Mouse (Mus musculus) spleen, embryonic (tissue): ENCODE measurements around the gene Abat.

Source experiments
- CTCF ChIA-PET: fragments of 350-600 bp; sonication (Branson Sonifier 250); formaldehyde crosslinking; loops from one replicate; lab custom pipeline; 2022; lab: Charles Lee

Gene Abat

DNA sequence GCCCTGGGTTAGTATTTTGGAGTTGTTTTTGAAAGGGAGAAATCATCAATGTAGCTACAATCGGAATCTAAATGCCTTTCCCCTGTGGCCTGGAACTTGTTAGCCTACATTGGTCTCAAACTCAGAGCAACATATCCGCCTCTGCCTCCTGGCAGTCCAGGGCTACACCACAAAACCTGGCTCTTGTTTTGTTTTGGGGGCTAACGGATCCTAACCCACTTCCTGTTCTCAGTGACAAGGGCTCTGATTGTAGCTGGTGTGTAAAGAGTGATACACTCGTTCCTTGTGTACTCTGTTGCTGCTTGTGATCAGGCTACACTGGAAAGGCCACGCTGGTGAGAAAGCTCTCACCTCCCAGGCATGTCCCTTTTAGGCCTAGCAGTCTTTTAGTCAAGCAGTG lies 118.2 kb downstream of the Abat start:
- CTCF ChIA-PET: no interaction called here

DNA sequence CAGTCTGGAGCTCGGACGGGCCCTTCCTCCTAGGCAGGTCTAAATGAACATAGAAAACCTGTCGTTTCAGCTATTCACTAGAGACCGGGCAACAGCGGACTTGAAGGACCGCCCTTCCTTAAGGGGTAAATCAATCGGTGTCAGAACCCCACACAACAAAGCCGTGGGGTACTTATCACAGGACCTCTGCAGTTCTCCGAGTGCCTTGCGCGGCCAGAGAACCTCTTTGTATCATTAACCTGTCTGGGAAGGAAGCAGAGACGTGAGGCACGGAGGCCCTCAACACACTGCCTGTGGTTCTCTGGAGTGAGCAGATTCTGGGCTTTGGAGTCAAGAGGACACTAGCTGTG lies 123.6 kb downstream of the Abat start:
- CTCF ChIA-PET: no interaction called here

DNA sequence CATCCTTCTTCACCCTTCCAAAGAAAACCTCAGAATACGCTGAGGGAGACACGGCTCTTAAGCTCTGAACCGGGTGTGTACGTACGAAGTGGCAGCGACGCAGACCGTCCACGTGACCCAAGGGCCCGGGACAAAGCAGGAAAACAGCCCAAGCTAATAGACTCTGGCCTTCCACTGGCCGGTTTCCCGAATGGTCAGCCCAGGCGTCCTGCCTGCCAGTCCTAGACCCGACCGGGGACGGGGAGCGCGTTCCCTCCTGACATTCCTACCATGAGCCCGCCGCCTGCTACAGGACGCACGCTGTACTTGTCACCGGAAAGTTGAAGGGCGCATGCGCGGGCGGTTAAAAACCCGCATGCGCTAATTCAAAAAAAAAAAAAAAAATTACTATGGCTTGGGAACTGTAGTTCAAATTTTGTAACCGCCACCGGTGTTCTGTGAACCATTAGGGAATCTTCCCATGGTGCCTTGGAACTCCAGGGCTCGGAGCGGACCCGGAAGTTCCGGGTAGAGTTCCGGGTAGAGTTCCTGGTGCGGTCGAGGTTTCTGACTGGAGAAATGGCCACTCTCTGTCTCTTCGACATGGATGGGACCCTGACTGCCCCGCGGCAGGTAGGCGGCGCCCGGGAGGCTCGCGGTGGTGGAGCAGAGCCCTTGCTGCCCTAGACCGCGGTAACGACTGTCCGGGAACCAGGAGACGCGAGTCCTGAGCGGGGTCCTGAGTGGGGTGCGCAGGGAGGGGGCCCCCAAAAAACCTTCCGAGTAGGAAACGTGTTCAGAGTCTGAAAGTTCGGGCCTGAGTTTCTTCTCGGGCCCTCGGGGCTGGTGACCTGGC lies 124.2 kb downstream of the Abat start, which contains the start of the genes Pmm2 and Tmem186:
Gene Pmm2 (plus strand): TSS at position 458 of the 835 bp plus-strand sequence.
Gene Tmem186 (minus strand): TSS at position 496 of the 835 bp plus-strand sequence.
- CTCF ChIA-PET: no interaction called here

DNA sequence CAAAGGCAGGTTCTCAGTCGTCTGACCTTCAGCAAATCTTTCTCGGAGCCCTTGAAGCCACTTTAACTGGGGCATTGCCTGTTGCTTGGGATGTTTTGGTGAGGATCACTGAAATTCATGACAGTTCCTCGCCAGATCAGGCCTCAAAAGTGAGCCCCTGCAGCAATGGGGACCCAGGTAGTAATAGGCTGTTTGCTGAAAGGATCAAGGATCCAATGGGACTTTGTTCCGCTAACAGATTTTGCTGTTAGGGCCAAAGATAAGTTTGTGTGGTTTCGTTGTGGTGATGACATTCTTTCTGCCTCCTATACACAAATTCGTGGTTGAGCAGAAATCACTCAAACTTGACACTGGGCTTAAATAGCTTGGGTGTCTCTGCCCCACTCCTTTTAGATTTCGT lies 124.9 kb downstream of the Abat start:
- CTCF ChIA-PET: no interaction called here

DNA sequence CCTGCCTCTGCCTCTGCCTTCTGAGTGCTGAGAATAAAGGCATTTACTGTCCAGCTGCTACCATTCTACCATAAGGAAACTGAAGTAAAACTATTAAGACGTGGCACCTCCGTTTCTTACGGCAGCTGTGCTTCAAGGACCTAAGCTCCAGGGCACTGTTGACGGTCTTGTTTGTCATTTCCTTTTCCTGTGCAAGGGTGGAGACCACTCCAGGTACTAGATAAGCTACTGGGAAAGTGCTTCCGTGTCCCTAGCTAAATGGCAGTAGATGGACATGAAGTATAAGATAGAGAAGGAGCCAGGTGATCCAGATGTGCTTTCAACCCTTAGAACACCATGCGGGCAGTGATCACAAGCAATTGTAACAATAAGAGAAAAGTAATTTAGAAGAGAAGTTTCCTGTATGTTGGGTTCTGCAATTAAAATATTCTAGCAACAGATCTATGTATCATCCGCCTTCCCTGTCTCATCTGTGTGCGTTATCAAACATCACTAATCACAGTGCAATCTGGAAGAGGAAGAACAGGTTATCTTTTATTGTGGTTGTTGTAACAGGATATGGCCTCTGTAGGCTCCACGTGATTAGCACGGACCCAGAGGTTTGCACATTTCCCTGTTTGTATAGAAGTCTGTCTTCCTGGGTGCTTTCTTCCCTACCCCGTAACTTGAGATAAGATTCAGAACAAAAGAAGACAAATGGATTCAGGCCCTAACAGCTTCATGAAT lies 126.4 kb downstream of the Abat start:
- CTCF ChIA-PET: interaction anchor here (0.6 kb wide), 1 partner anchor 100 kb away, joined by 8 read pairs; no protein-coding TSS in a partner anchor

DNA sequence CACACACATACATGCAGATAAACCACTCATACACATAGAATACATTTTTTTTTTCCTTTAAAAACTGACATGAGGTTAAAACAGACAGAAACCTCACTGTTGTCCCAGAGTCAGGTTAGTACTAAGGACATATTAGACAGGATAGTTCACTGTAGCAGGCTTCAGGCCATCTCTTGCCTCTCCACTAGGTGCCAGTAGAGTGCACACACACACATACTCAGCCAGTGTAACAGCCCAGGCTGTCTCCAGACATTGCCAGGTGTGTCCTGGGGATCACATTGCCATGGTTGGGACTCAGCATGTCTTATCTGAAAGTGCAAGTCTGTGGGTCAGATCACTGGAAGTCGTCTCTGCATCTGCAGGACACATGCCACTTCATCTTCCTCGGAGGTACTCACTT lies 130.6 kb downstream of the Abat start:
- CTCF ChIA-PET: no interaction called here

DNA sequence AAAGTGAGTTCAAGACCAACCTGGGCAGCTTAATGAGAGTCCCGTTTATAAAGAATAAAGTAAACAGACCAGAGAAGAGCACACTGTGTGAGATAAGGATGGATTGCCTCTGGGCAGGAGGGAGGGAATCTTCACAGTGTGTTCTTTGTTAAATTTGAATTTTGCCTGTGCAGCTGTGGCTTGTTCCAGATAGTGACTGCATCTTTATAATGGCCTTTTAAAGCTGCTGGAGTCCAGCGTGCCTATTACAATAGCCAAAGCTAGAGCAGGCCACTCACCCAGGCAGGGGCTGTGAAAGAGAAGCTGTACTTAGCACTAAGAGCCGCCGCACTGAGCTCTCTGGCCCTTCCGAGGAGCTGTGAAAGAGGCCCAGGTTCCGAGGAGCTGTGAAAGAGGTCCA lies 132.3 kb downstream of the Abat start:
- CTCF ChIA-PET: no interaction called here

DNA sequence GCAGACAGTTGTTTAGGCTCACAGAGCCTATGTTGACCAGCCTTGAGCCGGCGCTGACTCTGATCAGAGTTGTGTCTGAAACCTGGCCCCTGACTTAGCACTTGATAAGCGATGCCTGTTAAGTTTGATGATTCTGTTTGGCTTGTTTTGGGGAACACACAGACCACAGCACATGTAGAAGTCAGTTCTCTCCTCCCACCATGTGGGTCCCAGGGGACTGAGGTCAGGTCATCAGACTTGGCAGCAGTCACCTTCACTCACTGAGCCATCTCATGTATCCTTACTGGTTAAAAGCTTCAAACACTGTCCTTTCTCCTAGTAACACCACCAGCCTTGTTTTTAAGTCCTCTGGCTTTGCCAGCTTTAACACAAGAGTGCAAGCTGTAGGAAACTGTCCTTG lies 136.8 kb downstream of the Abat start:
- CTCF ChIA-PET: no interaction called here

DNA sequence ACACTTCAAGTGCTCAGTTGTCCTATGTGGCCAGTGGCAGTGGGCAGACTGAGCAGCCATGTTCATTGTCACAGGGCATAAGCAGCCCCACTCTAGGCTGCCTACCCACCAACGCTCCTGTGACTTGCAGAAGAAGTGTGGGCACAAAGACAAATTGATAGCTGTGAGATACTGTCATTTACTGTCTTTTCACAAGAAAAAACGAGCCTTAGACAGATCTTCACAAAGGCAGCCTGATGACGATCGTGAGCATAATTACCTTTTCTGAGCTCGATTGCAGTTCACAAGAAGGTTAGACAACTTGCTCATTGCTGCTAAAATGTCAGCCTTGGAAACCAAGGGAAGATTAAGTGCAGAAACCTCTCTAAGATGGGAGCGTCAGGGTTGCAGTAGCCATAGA lies 141.9 kb downstream of the Abat start:
- CTCF ChIA-PET: interaction anchor here (0.6 kb wide), 1 partner anchor 69 kb away, joined by 3 read pairs; no protein-coding TSS in a partner anchor

DNA sequence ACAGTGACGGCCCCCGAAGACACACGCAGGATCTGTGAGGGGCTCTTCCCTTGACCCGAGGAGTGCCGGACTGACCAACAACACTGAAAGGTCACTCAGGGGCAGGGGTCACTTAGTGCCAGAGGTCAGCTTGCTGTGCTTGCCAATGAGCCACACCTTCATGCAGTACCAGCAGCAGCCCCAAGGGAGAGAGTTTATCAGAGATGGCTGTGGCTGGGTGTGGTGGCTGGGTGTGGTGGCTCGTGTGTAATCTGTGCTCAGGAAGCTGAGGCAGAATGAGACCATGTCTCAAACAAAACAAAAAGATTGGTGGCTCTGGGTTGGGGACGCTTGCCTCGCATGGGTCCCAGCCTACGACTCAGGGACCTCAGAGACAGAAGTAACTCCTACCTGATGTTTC lies 142.4 kb downstream of the Abat start:
- CTCF ChIA-PET: no interaction called here

DNA sequence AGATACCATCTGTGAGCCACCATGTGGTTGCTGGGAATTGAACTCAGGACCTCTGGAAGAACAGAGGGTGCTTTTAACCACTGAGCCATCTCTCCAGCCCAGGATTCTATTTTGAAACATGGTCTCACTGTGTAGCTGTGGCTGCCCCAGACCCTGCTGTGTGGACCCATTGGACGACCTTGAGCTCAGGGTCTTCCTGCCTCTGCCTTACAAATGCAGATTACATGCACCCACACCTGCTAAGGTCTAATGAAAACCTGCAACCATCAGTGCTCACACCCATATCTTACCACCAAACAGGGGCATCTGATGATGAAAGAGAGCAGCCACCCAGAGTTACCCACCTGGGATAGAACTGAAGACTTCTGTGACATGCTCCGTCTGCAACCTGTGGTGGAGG lies 143.0 kb downstream of the Abat start:
- CTCF ChIA-PET: no interaction called here

DNA sequence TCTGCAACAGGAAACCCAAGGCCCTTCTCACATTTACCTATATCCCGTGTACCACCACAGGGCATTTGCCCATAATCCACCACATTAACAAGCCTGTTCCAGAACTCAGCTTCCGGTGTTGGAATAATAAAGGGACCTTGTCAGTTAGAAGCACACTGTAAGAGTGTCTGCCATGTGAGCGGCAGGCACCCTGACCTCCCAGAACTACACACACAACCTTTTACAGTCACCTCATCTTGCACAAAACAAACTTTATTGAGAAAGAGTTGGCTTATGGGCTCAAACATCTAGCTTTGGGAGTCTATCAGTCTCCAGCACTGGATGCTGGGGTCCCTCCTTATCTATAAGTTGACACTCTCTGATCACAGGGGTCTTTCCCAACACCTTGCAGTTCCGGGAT lies 145.1 kb downstream of the Abat start:
- CTCF ChIA-PET: no interaction called here

DNA sequence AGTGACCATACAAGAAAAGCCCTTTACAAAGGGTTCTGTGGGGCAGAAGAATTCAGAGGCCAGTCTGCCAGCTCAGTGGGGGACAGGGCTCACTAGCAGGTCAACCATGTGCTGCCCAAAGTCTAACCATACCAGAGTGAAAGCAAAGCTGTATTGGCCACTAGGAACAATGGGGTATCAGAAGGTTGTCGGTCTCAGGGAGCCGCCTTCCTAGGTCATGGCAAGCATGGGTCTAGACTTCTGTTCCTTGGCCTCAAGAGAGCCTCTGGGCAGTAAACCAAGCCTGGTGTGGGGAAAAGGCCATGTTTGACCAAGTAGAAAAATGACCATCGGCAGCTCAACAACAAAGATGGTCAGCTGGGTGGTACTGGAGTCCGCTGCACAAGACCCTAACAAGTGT lies 145.5 kb downstream of the Abat start:
- CTCF ChIA-PET: no interaction called here

DNA sequence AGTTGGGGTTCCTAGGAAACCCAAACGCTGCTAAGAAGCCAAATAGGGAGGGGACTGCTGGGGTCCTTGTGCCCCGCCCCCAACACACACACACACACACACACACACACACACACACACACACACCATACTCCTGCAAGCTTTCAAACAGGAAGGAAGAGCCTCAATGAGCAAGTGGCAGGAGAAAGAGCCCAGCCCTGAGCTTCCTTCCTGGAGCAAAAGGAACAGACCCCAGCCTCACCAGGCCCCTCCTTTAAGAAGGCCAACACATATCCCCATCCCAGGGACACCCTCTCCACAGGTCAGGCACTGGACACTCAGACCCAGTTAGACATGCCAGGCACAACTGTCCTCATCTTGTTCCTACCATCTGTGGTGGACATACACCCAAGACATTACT lies 149.8 kb downstream of the Abat start:
- CTCF ChIA-PET: no interaction called here

DNA sequence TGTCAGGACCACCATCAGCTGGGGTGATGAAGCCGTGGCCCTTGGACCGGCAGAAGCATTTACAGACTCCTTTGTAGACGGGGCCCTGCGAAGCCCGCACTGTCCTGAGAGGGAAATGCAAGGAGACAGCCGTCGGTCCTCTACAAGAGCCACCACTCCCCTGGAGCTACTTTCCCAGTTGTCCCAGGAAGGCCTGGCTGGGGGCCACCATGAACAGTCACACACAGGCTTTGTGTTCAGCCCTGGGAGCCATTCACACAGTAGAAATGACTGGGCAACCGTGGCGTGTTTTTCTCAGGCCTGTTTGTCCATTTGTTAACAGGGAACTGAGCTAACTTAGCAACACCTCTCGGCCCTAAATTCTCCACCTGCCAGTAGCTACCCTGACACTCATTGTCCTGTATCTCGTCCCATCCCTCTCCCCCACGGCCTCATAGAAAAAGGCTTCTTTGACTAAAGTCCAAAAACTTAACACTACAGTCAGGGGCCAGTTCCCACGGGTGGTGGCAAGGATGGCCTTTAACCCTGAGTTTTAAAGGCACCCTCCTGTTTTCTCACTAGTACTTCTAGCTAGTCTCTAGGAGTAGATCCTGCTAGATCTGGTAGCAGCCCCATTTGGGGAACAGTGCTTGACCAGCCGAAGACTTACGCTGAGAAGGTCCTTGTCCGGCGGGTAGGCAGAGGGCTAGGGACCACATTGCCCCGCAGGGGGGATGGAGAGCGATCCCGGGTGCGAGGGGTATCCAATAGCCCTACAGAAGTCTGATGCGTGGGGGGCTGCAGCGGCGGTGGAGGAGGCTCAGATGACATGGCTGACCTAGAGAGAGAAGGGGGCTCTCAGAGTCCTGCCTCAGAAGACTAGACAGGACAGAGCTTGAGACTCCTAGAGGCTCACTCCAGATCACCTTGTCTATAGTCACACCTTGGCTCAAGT lies 150.6 kb downstream of the Abat start:
- CTCF ChIA-PET: no interaction called here

DNA sequence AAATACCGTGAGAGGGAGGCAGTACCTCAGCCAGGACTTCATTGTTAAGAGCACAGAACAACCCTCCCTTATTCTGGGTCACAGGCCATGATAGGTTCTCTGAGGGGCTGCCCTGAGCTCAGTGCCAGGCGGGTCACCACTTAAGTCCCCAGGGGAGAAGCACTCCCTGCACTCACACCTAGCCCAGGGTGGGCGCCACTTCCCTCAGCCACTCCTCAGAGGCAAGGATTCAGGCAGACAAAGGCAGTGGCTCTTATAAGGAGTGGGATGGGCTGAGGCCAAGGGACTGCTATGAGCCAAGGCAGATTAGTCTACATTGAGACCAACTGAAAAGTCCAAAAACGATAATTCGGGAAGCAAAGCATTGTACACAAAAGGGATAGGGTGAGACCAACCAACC lies 152.1 kb downstream of the Abat start:
- CTCF ChIA-PET: no interaction called here

DNA sequence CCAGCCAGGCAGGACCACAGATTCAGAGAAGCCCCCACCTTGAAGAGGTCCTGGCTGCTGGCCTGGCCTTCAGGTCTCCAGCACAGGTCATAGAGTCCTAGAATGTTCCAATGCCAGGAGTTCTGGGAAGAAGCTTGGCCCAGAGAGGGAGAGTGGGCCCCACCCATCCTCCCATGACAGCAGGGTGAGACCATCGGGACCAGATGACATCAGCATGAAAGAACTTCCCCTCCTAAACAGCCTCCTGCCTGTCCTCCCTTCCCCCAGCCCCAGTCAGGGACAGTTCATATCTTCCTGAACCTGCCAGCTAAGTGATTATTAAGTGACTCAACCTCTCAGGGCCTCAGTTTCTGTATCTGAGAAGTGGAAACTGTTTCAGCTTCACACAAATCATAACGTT lies 153.2 kb downstream of the Abat start:
- CTCF ChIA-PET: no interaction called here

DNA sequence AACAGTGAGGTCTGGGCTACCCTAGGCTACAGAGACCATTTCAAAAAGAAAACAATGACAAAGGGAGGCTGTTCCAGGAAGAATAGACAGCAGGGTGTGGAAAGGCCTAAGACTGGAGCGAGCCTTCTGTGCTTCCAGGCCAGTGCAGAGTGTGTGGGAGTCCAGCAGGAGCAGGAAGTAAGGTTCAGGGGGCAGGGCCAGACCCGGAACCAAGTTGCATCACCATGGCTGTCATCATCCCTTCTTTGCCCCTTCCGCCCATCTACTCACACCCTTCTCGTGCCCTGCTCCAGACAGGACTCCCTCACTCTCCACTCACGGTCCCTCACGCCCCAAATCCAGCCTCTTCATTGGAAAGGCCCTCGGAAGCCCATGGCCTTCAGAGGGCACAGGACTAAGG lies 154.0 kb downstream of the Abat start:
- CTCF ChIA-PET: interaction anchor here (0.7 kb wide), 1 partner anchor 172 kb away, joined by 3 read pairs; no protein-coding TSS in a partner anchor

DNA sequence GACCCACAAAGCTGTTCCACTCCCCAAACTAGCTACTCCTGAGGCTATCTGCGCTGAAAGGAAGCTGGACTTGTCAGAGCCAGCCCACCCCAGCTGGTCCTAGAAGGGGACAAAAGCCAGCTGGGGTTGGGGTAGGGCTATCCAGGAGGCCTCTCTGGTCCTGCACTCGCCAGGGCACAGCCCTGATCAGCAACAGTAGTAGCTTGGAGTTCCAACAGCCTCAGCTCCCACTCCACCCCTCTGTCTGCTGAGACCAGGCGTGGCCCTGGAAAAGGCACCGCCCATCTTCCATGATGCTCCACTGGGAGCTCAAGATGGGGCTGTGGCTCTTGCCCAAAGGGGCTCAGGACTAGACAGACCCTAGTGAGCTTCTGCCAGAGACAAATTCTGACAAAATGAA lies 154.6 kb downstream of the Abat start:
- CTCF ChIA-PET: interaction anchor here (0.7 kb wide), 1 partner anchor 172 kb away, joined by 3 read pairs; no protein-coding TSS in a partner anchor

DNA sequence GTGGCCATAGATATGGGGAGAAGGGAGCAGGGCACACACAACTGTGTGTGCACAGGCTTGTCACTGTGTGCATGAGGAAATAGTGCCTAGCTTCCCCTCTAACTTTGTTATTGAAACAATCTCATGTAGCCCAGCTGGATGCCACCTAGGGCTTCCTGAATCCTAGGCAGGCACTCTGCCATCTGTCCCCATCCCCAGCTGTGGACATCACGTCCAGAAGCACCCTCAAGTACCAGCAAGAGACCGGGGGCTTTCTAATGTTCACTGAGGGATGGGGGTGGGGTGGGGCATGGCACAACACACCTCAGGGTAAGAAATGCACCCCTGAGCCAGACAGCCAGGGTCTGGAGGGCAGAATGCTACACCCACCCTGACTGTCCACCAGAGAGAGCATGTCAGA lies 155.2 kb downstream of the Abat start:
- CTCF ChIA-PET: no interaction called here

DNA sequence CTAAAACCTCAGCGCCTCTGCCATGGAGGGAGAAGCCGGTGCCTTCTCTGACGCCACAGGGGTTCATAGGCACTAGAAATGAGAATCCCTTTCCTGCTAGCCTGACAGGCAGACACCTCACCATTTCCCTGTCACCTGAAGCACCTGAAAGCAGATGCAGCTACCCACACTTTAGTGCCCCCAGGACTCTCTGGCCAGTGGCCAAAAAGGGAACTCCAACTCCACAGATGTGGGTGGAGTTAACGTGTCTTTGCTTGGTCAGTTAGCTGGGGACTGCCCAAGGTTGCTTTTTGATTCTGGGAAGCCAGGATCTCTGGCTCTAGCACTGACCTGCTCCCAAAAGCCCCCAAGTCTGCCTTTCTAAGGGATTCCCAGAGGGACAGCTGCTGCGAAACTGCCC lies 156.2 kb downstream of the Abat start:
- CTCF ChIA-PET: no interaction called here
